Mouse (Mus musculus): ENCODE data around the gene Plpp7.

Gene Plpp7

DNA sequence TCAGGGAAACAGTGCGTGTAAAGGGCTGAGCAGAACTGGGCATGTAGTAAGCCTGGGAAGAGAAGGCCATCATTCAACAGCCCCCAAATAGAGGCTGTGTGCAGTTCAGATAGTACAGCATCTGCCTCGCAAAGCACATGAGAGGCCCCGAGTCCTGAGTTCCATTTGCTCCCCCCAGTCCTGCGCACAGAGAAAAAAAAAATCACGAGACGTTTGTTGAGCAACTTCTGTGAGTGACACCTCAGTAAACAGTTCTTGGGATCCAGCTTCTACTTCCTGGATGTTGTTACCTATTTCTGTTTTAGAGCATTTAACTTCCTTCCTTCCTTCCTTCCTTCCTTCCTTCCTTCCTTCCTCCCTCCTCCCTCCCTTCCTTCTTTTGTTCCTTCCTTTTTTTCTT is 46.3 kb downstream of the Plpp7 start:
- DNase-seq (ENCODE audit: low spot score), result no peak

DNA sequence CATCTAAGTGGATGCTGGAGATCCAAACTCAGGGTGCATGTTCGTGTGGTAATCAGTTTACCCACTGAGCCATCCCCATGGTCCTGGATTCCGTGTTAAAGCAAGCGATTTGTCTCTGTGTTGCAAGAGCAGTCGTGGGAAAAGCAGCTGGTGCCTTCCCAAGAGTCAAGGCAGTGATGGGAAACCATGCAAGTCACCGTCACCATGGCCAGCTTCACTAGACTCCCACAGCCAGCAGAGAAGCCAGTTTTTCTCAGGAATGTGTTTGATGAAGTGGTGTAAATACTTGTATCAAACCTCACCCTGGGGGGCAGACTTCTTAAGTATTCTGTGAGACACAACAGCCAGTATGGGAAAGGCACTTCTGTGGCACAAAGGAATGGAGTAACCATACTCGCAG is 47.0 kb downstream of the Plpp7 start:
- no peak for DNase-seq (ENCODE audit: low spot score)

DNA sequence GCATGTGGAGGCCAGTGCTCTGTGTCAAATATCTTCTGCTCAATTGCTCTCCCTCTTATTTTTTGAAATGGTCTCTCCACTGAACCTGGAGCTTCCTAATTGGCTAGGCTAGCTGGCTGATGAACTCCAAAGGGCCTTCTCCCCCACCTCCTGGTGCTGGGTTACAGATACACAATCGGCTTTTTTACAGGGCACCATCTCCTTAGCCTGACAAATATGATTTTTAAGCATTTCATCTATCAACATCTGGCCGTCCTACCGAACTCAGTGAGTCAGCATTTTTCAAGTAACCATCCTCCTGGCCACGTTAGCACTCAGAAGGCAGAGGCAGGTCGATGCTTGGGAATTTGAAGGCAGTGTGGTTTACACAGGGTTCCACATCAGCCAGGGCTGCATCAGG is 49.3 kb downstream of the Plpp7 start:
- DNase-seq (ENCODE audit: low spot score), result no peak

DNA sequence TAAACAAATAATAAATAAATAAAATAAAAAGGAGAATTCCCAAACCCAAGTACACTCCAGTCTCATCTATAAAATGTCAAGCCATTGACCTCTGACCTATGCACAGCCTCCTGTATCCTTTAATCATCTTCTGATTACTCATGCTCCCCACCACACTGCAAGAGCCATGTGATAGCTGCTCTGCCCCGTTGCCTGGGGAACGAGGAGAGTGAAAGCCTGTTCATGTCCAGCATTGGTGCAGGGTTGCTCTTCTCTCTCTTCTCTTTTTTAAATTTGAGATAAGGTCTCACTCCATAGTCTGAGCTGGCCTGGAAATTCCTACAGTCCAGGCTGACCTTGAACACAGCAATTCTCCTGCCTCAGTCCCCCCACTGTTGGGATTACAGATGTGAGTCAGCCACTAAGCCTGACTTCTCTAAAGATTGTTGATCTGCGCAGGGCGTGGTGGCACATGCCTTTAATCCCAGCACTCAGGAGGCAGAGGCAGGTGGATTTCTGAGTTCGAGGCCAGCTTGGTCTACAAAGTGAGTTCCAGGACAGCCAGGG is 51.4 kb downstream of the Plpp7 start:
- DNase-seq (ENCODE audit: low spot score), result no peak

DNA sequence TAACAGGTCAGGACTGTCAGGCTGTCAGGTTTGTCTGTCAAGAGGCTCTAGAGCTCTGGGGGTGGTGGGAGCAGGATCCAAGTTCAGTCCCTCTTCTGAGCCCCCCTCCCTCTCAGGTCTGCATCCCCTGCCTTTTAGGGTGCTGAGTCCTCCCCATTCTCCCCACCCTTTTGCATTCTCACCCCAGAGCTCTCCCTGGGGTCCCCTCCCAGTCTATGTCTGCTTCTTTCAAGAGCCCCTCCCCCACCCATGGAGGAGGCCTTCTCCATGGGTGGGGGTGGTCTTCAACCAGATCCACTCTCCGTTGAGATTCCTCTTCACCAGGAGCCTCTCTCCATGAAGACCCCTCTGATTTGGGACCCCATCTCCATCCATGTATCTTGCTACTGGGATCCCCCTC is 54.8 kb downstream of the Plpp7 start:
- DNase-seq (ENCODE audit: low spot score), result no peak

DNA sequence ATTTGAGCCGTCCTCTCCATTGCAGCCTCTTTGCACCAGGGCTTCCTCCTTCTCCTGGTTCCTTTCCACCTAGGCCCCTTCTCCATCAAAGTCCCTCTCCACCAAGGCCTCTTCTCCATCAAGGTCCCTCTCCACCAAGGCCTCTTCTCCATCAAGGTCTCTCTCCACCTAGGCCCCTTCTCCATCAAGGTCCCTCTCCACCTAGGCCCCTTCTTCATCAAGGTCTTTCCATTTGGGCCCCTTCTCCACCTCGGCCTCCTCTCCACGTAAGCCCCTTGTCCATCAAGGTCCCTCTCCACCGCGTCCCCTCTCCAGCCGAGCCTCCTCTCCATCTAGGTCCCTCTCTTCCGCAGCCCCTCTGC is 55.2 kb downstream of the Plpp7 start:
- DNase-seq (ENCODE audit: low spot score), result no peak

DNA sequence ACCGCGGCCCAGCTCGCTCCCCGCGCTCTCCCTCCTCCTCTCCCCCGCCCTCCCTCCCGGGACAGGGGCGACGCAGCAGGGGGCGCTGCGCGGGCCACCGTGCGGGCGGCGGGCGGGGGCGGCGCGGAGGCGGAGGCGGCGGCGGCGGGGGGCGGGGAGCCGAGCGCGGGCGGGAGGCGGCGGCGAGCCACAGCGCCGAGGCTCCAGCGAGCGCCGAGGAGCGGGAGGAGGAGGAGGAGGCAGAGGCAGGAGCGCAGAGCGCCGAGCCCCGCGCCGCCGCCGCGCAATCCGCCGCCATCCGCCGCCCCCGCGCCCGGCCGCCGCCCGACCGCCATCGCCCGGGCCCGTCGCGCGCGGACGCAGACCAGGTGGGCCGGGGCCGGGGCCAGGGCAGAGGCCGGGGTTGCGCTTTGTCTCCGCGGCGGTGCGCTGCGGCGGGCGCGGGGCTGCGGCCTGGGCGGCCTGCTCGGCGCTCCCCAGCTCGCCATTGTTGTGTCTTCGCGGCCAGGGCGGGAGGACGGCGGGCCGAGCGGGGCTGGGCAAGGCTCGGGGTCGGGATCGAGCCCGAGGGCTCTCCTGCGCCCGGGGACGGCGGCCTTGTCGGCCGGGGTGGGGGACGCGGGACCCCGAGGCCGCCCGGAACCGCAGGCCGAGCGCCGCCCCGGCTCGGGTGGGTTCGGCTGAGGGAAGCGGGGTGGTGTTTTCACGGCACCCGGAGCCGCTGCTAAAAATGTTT is 55.8 kb downstream of the Plpp7 start, which contains the start of gene Prrc2b:
TSS of gene Prrc2b (plus strand) at position 159 of the 736 bp plus-strand sequence.
- DNase-seq (ENCODE audit: low spot score), result peak; percentile 61

DNA sequence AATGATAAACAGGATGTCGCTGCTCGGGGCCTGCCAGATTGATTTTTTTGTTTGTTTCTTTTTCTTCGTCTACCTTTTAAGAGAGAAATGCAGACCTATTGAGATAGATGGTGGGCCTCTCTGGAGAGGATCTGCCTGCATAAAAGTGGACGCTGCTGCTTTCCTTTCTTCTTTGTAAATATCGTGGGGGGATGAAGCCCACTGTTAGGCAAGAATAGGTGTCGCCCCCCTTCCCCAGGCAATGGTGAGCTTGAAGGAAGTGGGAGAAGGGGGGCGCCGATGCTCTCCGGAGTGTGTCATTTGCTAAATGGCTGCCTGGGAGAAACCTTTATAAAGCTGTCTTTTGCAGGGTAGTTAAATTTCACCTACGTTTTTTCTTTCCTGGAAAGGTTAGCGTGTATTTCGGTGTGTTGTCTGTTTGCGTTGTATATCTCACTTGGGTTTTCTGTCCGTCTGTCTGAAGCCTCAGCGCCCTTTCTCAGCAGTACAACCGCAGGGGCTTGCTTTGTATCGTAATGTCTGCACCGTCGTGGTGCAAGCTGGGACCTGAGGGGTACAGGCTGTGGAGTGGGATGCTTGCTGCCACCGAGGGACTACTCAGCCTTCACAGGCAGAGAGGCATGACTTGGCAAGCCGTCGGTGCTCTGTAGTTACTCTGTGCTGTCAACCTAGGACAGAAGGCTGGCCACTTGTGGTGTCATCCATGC is 56.5 kb downstream of the Plpp7 start:
- DNase-seq (ENCODE audit: low spot score), result no peak

DNA sequence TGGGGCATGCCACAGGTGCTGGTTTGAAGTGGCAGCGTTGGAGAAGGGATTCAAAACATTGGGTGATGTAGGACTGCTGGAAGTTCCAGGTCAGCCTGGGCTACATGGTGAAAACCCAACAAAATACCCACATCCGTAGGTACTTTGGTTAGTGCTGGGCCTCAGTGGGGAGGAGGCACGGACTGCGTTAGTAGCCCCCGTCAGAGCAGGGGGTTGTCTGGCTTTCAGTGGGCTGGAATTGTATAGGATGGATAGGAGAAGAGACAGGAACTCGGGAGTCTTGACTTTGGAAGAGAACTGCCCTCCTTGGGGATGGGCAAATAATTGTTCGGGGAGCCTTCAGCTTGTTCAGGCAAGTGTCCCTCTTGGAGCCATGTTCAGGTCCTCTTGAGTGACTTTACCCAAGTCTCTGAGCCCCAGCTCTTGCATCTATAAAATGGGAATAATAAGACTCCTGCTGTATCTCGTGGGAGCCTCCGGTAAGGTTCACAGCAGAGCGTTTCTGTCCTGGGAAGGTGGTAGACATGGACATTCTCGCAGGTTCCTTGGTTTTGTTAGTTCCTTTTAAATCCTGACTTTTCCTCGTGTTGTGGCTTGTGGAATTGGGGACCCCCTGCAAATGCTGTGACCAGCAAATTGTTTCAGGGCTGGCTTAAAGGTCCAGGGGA is 57.2 kb downstream of the Plpp7 start:
- DNase-seq (ENCODE audit: low spot score), result no peak

DNA sequence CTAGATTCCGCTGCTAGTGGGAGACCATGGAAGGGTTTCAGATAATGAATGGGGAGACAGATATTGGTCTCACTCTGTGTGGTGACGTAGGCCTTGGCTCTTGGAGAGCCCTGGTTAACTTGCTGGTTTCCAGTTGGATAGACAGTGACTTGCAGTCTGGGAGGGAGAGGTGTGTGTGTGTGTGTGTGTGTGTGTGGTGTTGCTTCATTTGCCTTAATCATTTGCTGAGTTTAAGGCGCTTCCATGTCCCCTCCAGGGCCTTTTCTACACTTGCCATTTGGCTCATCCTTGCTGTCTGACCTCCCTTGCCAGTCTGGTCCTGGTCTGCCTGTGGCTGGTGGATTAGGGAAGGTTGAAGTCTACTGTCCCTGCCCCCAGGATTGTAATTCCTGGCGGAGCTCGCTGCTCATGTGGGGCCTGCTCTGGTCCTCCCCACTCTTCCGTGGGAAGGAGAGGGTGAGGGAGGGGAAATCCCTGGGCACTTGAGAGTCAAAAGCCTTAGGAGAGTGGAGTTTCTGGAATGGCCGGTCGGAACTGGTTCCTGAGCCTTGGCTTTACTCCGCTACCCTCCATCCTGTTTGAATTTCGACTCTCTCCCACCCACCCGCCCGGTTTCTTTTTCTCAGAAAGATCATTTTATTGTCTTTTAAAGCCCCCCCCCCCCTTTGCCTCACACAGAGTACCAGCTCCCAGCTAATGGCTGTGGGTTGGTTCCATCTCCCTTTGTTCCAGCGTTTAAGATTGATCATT is 57.9 kb downstream of the Plpp7 start:
- no peak for DNase-seq (ENCODE audit: low spot score)

DNA sequence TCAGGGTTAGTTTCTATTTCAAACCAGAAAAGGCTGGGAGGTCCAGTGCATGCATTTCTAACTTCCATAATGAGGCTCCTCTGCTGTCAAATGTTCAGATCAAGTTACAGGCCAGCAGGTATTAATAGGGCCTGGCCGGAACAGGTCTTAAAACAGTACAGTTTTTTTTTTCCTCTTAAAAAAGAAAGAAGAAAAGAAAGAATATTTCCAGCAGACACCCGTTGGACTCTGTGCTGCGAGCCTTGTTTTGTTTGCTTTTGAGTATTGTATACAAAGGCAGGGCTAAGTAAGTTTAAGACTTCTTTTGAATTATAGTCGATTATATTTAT is 58.4 kb downstream of the Plpp7 start:
- DNase-seq (ENCODE audit: low spot score), result no peak

DNA sequence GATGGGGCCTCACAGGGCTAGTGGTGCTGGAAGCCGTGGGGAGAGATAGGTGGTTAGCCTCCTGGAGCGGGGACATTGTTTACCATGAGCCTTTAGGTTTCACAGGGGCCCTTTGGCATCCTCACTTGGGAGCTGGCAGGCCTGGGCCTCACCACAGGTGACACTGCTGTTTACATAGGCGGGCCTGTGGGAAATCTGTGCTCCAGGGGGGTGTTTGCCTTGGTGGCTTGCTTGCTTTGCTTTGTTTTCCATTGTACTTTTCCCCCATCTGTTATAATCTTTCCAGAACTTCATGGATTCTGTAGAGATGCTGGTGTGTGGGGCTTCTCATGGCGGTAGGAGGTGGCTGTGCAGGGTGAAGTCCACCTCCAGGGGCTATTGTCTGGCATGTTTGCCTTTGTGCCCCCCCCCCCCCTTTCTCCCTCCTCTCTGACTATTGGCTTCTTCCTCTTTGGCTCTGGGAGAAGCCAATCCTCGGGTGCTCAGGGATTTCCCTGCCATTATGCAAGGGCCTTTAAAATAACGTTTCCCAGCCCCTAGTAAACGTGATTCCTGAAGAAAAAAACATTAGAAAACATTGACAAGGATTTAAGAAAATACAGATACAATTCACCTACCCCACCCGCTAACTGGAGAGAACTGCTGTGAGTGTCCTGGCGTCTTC is 59.1 kb downstream of the Plpp7 start:
- no peak for DNase-seq (ENCODE audit: low spot score)

DNA sequence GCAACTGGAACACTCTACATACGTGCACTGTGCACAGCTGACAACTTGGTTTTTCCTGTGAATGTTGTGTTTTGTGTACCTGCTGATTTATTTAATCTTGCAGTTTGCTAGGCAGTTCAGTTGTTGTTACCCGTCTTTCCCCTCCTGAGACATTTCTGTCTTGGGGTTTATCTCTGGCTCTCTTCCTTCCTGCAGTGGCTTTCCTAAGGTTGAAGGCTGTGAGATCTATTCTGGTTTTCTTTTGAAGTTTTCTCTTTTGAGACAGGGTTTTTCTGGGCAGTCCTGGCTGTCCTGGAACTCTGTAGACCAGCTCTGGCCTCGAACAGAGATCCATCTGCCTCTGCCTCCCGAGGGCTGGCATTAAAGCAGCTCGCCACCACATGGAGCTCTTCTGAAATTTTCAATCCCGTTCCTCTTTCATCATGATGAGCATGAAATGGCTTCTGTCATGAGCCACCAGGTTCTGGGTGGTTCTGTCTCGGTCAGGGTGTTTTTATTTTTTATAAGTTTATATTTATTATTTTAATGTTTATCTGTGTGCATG is 59.7 kb downstream of the Plpp7 start:
- no peak for DNase-seq (ENCODE audit: low spot score)

DNA sequence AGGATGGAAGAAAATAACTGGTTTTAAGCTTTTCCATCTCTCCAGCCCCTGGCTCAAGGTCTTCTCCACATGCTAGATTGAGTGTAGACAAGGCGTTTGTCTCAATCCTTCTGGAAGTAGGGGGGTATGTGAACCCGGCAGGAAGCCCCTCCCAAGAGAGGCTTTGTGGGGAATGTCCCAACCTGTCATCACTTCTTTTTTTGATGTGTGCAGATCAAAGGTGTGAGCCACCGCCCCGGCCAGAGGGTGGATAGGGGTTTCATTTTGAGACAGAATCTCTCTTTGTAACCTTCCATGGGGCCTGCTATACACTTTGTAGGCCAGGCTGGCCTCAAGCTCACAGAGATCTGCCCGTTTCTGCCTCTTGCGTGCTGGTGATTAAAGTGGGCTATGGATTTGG is 60.3 kb downstream of the Plpp7 start:
- no peak for DNase-seq (ENCODE audit: low spot score)

DNA sequence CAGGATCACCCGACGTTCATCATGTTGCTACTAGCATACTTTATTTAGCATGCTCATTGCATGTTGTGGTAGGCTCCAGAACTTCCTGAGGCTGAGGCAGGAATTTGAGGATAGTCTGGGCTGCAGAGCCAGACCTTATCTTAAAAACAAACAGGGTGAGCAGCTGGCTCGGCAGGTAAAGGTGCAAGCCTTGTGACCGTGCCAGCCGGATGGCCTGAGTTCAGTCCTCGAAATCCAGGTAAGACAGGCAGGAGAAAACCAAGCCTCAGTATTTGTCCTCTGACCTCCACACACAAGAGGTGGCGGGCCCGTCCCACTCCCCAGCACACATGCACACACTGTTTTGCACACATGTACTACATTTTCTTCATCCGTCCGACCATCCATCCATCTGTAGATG is 61.3 kb downstream of the Plpp7 start:
- DNase-seq (ENCODE audit: low spot score), result no peak

DNA sequence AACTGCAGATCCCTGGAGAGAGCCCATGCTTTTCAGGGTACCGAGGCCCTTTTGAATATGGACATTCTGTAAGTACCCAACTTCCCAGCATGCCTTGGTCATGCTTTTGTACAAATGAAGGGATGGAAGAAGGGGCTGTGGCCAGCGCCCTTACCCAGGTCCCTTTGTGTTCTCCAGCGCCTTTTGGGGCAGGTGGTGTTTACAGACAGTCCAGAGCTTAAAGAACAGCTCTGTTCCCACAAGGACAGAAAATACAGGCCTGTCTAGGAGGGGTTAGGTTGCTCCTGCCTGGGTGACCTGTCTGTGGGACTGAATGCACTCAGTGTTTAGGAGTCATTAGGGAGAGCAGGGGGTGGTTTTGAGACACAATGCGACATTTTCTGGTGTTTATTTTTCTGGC is 62.0 kb downstream of the Plpp7 start:
- no peak for DNase-seq (ENCODE audit: low spot score)

DNA sequence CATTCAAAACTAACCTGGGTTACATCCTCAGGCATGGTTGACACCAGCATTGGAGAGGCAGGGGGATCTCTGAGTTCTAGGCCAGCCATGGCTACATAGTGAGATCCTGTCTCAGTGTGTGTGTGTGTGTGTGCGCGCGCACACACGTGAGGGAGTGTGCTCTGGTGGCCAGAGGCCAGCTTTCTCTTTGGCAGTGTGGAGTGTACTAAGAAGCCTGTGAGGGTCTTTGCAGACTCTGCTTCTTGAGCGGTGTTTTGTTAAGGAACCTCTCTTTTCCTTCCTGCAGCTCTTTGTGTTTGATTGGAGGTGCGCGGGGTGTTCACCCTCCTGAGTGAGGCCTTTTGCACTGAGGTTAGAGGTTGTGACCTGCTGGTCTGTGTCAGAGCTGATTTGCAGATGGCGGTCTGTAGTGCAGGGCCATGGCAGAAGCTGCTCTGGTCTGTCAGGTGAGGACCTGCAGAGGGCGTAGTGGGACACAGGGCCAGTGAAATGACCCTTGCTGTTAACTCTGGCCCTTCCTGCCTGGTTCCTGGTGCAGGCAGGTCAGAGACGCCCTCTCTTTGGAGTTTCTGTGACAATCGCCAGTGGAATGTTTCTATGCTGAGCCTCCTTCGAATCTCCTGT is 63.4 kb downstream of the Plpp7 start:
- no peak for DNase-seq (ENCODE audit: low spot score)

Measured in testis, postnatal 14 days (tissue).